Mouse (Mus musculus): ENCODE data around the gene Fam196b. TPM values are rescaled to one million over a fixed set of nuclear protein-coding genes. Genes with fewer than 3 reads are reported as not detected.

Fam196b gene
- polyA plus RNA-seq, 1 experiment from 2014 or later: 0.46 TPM

GRCm38 (mm10) chr11:34469792-34470191, 155.2 kb downstream of the Fam196b start:
- ATAC-seq (ENCODE audit: low read depth) (no peak), DNase-seq (ENCODE audit: low spot score) (no peak)
- no peaks in the 10 kb centered on the region for H3K9me3 ChIP-seq (ENCODE audit: control insufficient read depth, low read length)
- H3K4me2 ChIP-seq (ENCODE audit: low read depth, low read length): no peak overlapping the region
- no peaks in the 10 kb centered on the region for H3K27me3 ChIP-seq (replicated peaks; ENCODE audit: control insufficient read depth, insufficient read depth, low read length)
- no peak overlapping the region for H3K9ac ChIP-seq (ENCODE audit: low read depth, low read length)
- 67% methylated on average over 2 of the region's 2 CpGs for WGBS
- no peaks in the 10 kb centered on the region for H3K4me1 ChIP-seq (ENCODE audit: control insufficient read depth, insufficient read depth, low read length)
- H3K36me3 ChIP-seq (ENCODE audit: control insufficient read depth, insufficient read depth, low read length): no peaks in the 10 kb centered on the region
- H3K27ac ChIP-seq (replicated peaks; ENCODE audit: low read depth, low read length): no peak overlapping the region
- no peak overlapping the region for H3K4me3 ChIP-seq (ENCODE audit: low read depth, low read length)

Other genes with a start within 250 kb of the Fam196b start
- 0.54 and 0.72 TPM in 2 replicates for gene 4930469K13Rik, start 216.3 kb upstream of the Fam196b start, polyA plus RNA-seq (2014; fragmentation: Nextera tagmentation; extraction: Ambion mirVana)
- gene Foxi1, start 106.7 kb upstream of the Fam196b start, polyA plus RNA-seq (2014; fragmentation: Nextera tagmentation; extraction: Ambion mirVana): 0.45 and 0.99 TPM in 2 replicates